Mouse (Mus musculus) stomach, postnatal 0 days (tissue): ENCODE results near the gene Zdhhc9.

Experiments used
- CTCF ChIP-seq: IDR thresholded peaks from 2 replicates; pipeline ENCODE4 v1.5.1; 2016; ENCODE audit warnings: antibody characterized with exemption, low read depth, mild to moderate bottlenecking, moderate library complexity
- EP300 ChIP-seq: optimal IDR thresholded peaks from 2 replicates; pipeline ENCODE3; 2016; ENCODE audit warnings: antibody characterized with exemption

- TF ChIP-seq CTCF (no peak), EP300 (no peak)
Measured at GRCm38 (mm10) chrX:48126903-48127476, 81.7 kb downstream of the Zdhhc9 start.
